Mouse (Mus musculus): ENCODE measurements around the gene C1qtnf4. TPM values are rescaled to one million over a fixed set of nuclear protein-coding genes. Genes with fewer than 3 reads are reported as not detected.

C1qtnf4 gene
- 1.5 and 1.6 TPM in 2 replicates for polyA plus RNA-seq (2015; fragmentation: Nextera tagmentation; extraction: Ambion mirVana)

DNA sequence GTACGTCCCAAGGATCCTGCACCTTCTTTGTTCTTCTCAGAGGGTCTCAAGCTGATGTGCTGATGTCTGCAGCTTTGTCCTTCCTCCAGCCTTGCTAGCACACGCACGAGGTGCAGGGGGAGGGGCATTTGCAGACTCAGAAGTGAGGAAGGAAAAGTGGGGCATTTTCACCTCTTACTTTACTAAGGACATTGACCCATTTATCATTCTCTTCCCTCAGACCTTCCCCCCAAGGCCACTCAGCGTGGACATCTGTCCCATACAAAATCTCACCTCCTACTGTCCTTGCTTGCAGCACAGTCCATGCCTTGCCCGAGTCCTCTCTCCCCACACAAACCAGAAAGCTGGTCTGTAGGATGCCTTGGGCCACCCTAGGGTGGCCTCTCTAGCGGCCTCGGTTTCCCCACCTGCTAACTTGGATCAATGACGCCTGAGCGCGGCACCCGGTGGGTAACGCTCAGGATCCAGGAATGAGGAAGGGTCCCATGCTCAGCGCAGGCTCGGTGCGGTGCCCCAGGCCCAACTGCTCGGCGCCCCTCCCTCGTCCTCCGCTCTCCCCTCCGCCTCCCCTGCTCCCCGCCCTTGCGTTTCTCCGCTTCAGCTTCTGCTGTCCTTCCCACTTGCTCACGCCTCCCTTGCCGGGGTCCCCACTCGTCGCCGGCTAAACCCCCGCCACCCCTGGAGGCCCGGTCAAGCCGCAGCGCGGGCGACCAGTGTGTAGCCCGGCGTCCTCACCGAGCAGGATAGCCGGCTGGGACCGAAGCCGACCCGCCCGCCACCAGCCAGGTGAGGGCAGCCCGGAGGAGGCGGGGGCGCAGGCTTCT, at the start of gene C1qtnf4:
C1qtnf4 (plus strand) TSS at position 643 of the 824 bp plus-strand sequence.
- no peak for ATAC-seq (ENCODE audit: low read depth)

DNA sequence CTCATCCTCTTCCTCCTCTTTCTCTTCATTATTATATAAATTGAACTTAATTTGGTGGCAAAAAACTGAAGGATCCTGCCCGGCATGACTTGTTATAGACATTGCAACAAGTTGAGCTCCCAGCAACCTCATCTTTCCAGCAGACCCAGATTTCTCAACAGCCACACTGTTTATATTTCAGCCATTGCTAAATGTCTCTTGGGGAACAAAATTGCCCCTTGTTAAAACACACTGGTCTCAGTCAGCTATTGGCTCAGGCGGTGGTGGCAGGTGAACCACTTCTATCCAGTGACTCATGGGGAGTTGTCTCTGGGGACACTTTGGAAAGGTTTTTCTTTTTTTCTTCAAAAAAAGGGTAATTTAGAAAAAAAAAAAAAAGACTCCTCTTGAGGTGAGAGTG, 47.0 kb upstream of the C1qtnf4 start:
- no peaks in the 10 kb centered on the region for H3K27me3 ChIP-seq (ENCODE audit: control insufficient read depth, insufficient read depth, low read depth, low read length)
- 79% methylated on average over 2 of the region's 2 CpGs for WGBS (ENCODE audit: insufficient replicate concordance)

More for the DNA sequence above, at the start of gene C1qtnf4:
- 2% methylated on average over 45 of the region's 45 CpGs for WGBS (ENCODE audit: insufficient replicate concordance)
- Histone ChIP-seq H3K4me1 (ENCODE audit: control insufficient read depth, low read depth, low read length) (peaks cover 17% of the 10 kb centered on the region), H3K27ac (ENCODE audit: low read length) (no peak within 1 kb of the TSS), H3K9me3 (replicated peaks; ENCODE audit: control insufficient read depth, low read length) (no peaks in the 10 kb centered on the region), H3K27me3 (ENCODE audit: control insufficient read depth, insufficient read depth, low read depth, low read length) (peaks cover 69% of the 10 kb centered on the region), H3K36me3 (ENCODE audit: control insufficient read depth, insufficient read depth) (no peaks in the 10 kb centered on the region), H3K9ac (ENCODE audit: low read depth, low read length) (peak within 1 kb of the TSS; percentile 7; the same call in 1 of the 2 replicates), H3K4me2 (ENCODE audit: low read depth, low read length) (peak within 1 kb of the TSS; percentile 60), H3K4me3 (ENCODE audit: low read depth, low read length) (peak within 1 kb of the TSS; percentile 45)

DNA sequence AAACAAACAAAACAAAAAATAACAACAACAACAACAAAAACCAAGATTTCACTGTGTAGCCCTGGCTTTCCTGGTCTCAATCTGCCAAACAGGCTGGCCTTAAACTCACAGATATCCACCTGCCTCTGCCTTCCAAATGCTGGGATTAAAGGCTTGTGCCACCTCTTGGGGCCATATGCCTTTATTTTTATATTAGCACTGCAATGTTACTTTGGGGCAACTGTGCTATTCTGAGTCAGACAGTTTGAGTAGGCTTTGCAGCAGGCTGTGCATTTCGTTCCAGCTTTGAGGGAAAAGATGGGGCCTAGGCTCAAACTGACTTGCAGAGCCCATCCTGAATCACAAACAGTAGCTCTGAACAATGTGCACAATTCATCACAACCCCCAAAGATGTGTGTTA, 42.0 kb upstream of the C1qtnf4 start:
- no peak overlapping the region for H3K9ac ChIP-seq (ENCODE audit: low read depth, low read length)
- no peak overlapping the region for H3K27ac ChIP-seq (ENCODE audit: low read length)
- no peak overlapping the region for H3K4me3 ChIP-seq (ENCODE audit: low read depth, low read length)
- ATAC-seq (ENCODE audit: low read depth) = no peak
- 66% methylated on average over 1 of the region's 1 CpGs for WGBS (ENCODE audit: insufficient replicate concordance)
- no peaks in the 10 kb centered on the region for H3K9me3 ChIP-seq (replicated peaks; ENCODE audit: control insufficient read depth, low read length)
- H3K36me3 ChIP-seq (ENCODE audit: control insufficient read depth, insufficient read depth) = no peaks in the 10 kb centered on the region
- H3K27me3 ChIP-seq (ENCODE audit: control insufficient read depth, insufficient read depth, low read depth, low read length) = no peaks in the 10 kb centered on the region
- no peak overlapping the region for H3K4me2 ChIP-seq (ENCODE audit: low read depth, low read length)
- H3K4me1 ChIP-seq (ENCODE audit: control insufficient read depth, low read depth, low read length) = peaks cover 14% of the 10 kb centered on the region

More for the DNA sequence above, 47.0 kb upstream of the C1qtnf4 start:
- ATAC-seq (ENCODE audit: low read depth) = peak; percentile 53; the same call in 1 of the 2 replicates
- H3K4me2 ChIP-seq (ENCODE audit: low read depth, low read length) = no peak overlapping the region
- H3K36me3 ChIP-seq (ENCODE audit: control insufficient read depth, insufficient read depth) = no peaks in the 10 kb centered on the region
- no peak overlapping the region for H3K9ac ChIP-seq (ENCODE audit: low read depth, low read length)
- no peak overlapping the region for H3K4me3 ChIP-seq (ENCODE audit: low read depth, low read length)
- no peaks in the 10 kb centered on the region for H3K4me1 ChIP-seq (ENCODE audit: control insufficient read depth, low read depth, low read length)
- H3K27ac ChIP-seq (ENCODE audit: low read length) = no peak overlapping the region
- H3K9me3 ChIP-seq (replicated peaks; ENCODE audit: control insufficient read depth, low read length) = no peaks in the 10 kb centered on the region

DNA sequence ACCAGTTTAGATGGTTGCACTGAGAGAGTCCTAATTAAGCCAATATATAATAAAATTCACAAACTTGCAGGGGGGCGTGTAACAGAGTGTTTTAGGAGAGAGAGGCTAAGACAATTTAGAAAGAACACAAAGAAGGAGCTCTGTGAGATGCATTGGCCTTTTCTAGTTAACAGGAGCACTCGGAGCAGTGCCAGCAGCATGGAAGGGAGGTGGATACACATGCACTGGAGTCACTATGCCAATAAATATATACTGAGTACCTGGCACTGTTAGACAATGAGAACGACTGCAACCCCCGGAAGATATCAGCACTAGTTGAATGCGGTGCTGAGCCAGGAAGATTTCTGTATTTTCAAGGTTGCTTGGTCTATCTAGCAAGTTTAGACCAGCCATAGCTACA, 41.4 kb upstream of the C1qtnf4 start:
- Histone ChIP-seq H3K9me3 (replicated peaks; ENCODE audit: control insufficient read depth, low read length) (no peaks in the 10 kb centered on the region), H3K4me2 (ENCODE audit: low read depth, low read length) (no peak overlapping the region), H3K36me3 (ENCODE audit: control insufficient read depth, insufficient read depth) (no peaks in the 10 kb centered on the region), H3K9ac (ENCODE audit: low read depth, low read length) (no peak overlapping the region), H3K27ac (ENCODE audit: low read length) (no peak overlapping the region), H3K27me3 (ENCODE audit: control insufficient read depth, insufficient read depth, low read depth, low read length) (no peaks in the 10 kb centered on the region), H3K4me1 (ENCODE audit: control insufficient read depth, low read depth, low read length) (peaks cover 17% of the 10 kb centered on the region), H3K4me3 (ENCODE audit: low read depth, low read length) (no peak overlapping the region)
- 67% methylated on average over 5 of the region's 5 CpGs for WGBS (ENCODE audit: insufficient replicate concordance)
- ATAC-seq (ENCODE audit: low read depth) = no peak

DNA sequence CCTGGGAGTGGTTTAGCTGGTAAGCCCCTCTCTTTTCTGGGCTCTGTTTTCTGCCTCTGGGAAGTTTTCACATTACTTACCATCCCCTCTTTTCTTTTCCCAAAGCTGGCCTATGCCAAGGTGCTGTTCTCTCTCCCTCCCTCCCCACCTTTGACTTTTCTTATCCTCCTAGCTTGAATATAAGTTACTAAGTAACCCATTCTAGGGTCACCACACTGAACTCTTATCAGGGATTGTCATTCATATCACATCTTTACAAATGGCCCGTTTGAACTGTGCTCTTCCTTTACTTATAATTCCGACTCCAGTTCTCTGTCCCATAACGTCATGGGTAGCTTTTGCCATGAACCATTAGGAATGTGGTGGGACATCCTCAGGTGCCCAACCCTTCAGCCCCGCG, 40.4 kb upstream of the C1qtnf4 start:
- Histone ChIP-seq H3K4me2 (ENCODE audit: low read depth, low read length) (no peak overlapping the region), H3K9me3 (replicated peaks; ENCODE audit: control insufficient read depth, low read length) (no peaks in the 10 kb centered on the region), H3K27ac (ENCODE audit: low read length) (no peak overlapping the region), H3K4me1 (ENCODE audit: control insufficient read depth, low read depth, low read length) (peaks cover 17% of the 10 kb centered on the region), H3K27me3 (ENCODE audit: control insufficient read depth, insufficient read depth, low read depth, low read length) (no peaks in the 10 kb centered on the region), H3K36me3 (ENCODE audit: control insufficient read depth, insufficient read depth) (0 out of 2 replicates have a peak, but pooled peaks cover 1% of the 10 kb centered on the region), H3K9ac (ENCODE audit: low read depth, low read length) (no peak overlapping the region), H3K4me3 (ENCODE audit: low read depth, low read length) (no peak overlapping the region)
- ATAC-seq (ENCODE audit: low read depth) = no peak
- WGBS (ENCODE audit: insufficient replicate concordance) = 54% methylated on average over 5 of the region's 5 CpGs

DNA sequence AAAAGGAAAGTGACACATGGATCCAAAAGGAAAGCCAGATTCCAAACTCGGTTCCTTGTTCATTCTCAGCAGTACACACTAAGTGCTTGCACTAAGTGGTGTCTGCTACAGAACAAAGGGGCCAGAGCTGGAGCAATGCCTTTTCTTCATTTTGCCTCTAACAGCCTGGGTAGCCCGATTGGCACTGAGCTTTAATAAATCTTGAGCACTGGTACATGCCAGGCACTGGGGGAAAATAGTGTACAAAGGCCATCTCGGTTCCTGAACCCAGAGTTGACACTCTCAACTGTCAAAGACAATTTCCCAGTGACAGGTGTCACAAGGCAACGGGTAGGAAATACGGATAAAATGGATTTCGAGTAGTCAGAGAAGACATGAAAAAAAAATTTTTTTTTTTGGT, 39.5 kb upstream of the C1qtnf4 start:
- ATAC-seq (ENCODE audit: low read depth) = no peak
- Histone ChIP-seq H3K36me3 (ENCODE audit: control insufficient read depth, insufficient read depth) (peaks cover 9% of the 10 kb centered on the region), H3K4me2 (ENCODE audit: low read depth, low read length) (peak overlapping the region; percentile 96), H3K27ac (ENCODE audit: low read length) (peak overlapping the region; percentile 79), H3K9ac (ENCODE audit: low read depth, low read length) (peak overlapping the region; percentile 67), H3K9me3 (replicated peaks; ENCODE audit: control insufficient read depth, low read length) (no peaks in the 10 kb centered on the region), H3K4me1 (ENCODE audit: control insufficient read depth, low read depth, low read length) (peaks cover 17% of the 10 kb centered on the region), H3K27me3 (ENCODE audit: control insufficient read depth, insufficient read depth, low read depth, low read length) (no peaks in the 10 kb centered on the region), H3K4me3 (ENCODE audit: low read depth, low read length) (peak overlapping the region; percentile 83)
- 57% methylated on average over 6 of the region's 6 CpGs for WGBS (ENCODE audit: insufficient replicate concordance)

DNA sequence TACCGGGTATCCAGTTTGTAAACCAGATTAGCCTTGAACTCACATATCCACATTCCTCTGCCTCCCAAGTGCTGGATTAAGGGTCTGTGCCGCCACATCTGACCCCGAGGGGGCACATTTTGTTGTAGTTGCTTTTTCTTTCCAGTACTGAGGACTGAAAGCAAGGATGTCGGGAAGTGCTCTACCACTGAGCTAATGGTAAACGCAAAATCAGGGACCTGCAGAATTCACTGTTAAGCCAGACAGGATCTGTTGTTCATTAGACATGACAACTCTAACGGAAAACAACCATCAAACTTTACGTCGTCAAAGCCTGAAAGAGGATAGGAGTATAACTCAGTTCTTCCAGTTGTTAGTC, 39.1 kb upstream of the C1qtnf4 start:
- WGBS (ENCODE audit: insufficient replicate concordance) = 3% methylated on average over 8 of the region's 8 CpGs
- peaks cover 10% of the 10 kb centered on the region for H3K36me3 ChIP-seq (ENCODE audit: control insufficient read depth, insufficient read depth)
- peak overlapping the region; percentile 67 for H3K9ac ChIP-seq (ENCODE audit: low read depth, low read length)
- peaks cover 17% of the 10 kb centered on the region for H3K4me1 ChIP-seq (ENCODE audit: control insufficient read depth, low read depth, low read length)
- H3K27ac ChIP-seq (ENCODE audit: low read length) = peak overlapping the region; percentile 79
- H3K4me3 ChIP-seq (ENCODE audit: low read depth, low read length) = peak overlapping the region; percentile 83
- ATAC-seq (ENCODE audit: low read depth) = peak; percentile 0; the same call in 1 of the 2 replicates
- H3K4me2 ChIP-seq (ENCODE audit: low read depth, low read length) = peak overlapping the region; percentile 96
- no peaks in the 10 kb centered on the region for H3K27me3 ChIP-seq (ENCODE audit: control insufficient read depth, insufficient read depth, low read depth, low read length)
- H3K9me3 ChIP-seq (replicated peaks; ENCODE audit: control insufficient read depth, low read length) = no peaks in the 10 kb centered on the region

DNA sequence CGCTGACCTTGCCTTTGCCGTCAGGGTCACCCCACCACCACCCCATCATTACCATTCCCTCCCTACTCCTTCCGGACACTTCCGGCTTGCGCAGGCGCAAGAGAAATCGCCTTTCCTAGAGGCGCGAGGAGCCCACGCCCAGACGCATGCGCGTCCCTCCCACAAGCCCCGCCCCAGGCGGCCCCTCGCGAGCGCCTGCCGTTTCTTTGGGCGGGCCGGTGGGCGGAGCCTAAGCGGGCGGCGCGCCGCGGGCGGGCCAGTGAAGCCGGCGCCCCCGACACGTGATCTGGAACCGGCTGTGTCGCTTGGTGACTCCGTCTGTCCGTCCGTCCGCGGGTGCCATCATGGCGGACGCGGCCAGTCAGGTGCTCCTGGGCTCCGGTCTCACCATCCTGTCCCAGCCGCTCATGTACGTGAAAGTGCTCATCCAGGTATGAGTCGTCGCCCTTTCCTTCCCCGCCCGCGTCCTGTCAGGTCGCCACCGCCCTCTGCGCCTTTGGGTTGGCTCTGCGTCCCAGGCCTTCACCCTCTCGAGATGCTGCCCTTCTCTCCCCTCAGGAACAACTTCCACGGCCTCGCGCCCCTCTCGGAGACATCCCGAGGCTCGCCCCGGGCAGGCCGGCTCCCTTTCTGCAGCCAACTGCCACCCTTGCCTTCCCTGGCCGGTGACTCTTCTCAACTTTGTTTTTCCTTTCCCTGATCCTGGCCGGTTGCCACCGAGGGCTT, 38.5 kb upstream of the C1qtnf4 start, which contains the start of gene Mtch2:
Mtch2 (plus strand) TSS at position 201 of the 726 bp plus-strand sequence.
- H3K27ac ChIP-seq (ENCODE audit: low read length) = peak within 1 kb of the TSS; percentile 79
- peak within 1 kb of the TSS; percentile 96 for H3K4me2 ChIP-seq (ENCODE audit: low read depth, low read length)
- ATAC-seq (ENCODE audit: low read depth) = peak; percentile 96
- H3K9ac ChIP-seq (ENCODE audit: low read depth, low read length) = peak within 1 kb of the TSS; percentile 88
- H3K27me3 ChIP-seq (ENCODE audit: control insufficient read depth, insufficient read depth, low read depth, low read length) = no peaks in the 10 kb centered on the region
- under 1% methylated on average over 61 of the region's 67 CpGs for WGBS (ENCODE audit: insufficient replicate concordance)
- peaks cover 17% of the 10 kb centered on the region for H3K4me1 ChIP-seq (ENCODE audit: control insufficient read depth, low read depth, low read length)
- peaks cover 10% of the 10 kb centered on the region for H3K36me3 ChIP-seq (ENCODE audit: control insufficient read depth, insufficient read depth)
- no peaks in the 10 kb centered on the region for H3K9me3 ChIP-seq (replicated peaks; ENCODE audit: control insufficient read depth, low read length)
- H3K4me3 ChIP-seq (ENCODE audit: low read depth, low read length) = peak within 1 kb of the TSS; percentile 83

DNA sequence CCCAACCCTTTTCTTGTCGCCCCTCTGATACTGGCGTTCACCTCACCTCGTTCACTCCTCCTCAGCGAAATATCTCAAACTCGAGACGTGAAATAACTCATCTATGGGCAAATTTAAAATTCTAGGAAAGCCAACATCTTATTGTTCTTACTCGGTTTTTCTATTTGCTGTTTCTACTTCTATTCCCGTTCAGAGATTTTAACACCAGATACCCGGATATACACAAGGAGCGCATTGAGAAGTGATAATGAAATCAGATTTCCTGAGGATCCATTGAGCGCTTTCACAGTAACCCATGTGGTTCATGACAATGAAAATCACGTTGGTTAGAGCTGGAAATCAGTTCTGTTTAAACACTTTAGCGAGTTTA, 38.0 kb upstream of the C1qtnf4 start:
- no peaks in the 10 kb centered on the region for H3K27me3 ChIP-seq (ENCODE audit: control insufficient read depth, insufficient read depth, low read depth, low read length)
- WGBS (ENCODE audit: insufficient replicate concordance) = 0% methylated on average over 13 of the region's 13 CpGs
- H3K4me3 ChIP-seq (ENCODE audit: low read depth, low read length) = peak overlapping the region; percentile 83
- ATAC-seq (ENCODE audit: low read depth) = no peak
- H3K9ac ChIP-seq (ENCODE audit: low read depth, low read length) = peak overlapping the region; percentile 88
- H3K4me2 ChIP-seq (ENCODE audit: low read depth, low read length) = peak overlapping the region; percentile 78
- H3K4me1 ChIP-seq (ENCODE audit: control insufficient read depth, low read depth, low read length) = peaks cover 17% of the 10 kb centered on the region
- H3K9me3 ChIP-seq (replicated peaks; ENCODE audit: control insufficient read depth, low read length) = no peaks in the 10 kb centered on the region
- peaks cover 10% of the 10 kb centered on the region for H3K36me3 ChIP-seq (ENCODE audit: control insufficient read depth, insufficient read depth)
- peak overlapping the region; percentile 77 for H3K27ac ChIP-seq (ENCODE audit: low read length)

All from liver, embryonic 16.5 days (tissue).